Mouse (Mus musculus): Measurements from ENCODE around the gene Dusp22. TPM values are rescaled to one million over a fixed set of nuclear protein-coding genes. Genes with fewer than 3 reads are reported as not detected.

Gene Dusp22
- polyA plus RNA-seq, 1 experiment from 2014 or later: 19.0 TPM

DNA sequence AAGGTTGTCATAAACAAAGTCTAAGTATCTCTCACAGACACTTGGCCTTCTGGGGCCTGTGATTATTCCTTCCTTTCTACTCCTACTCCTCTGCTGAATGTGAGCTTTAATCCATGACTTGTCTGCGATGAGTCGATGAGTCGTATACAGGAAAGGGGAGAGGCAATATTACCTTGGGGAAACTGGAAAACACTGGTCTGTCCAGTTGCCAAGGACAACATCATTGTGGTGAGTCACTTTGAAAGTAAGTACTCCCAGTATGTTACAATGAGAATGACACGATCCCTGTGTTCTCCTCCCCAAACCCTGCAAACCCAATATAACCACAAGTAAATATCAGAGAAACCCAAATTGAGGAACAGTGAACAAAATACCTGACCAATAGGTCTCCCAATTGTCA lies 17.7 kb upstream of the Dusp22 start:
- H3K4me2 ChIP-seq (replicated peaks; ENCODE audit: low read depth, low read length): no peak overlapping the region
- H3K9ac ChIP-seq (ENCODE audit: low read depth, low read length): no peak overlapping the region
- no peak for ATAC-seq (ENCODE audit: low FRiP score)
- H3K4me3 ChIP-seq (ENCODE audit: low read depth, low read length): no peak overlapping the region
- no peak overlapping the region for H3K27ac ChIP-seq (ENCODE audit: low read depth, low read length)
- no peaks in the 10 kb centered on the region for H3K27me3 ChIP-seq (ENCODE audit: control insufficient read depth, insufficient read depth, low read length)
- 84% methylated on average over 4 of the region's 4 CpGs for WGBS
- no peak for DNase-seq (ENCODE audit: low spot score)
- H3K9me3 ChIP-seq (ENCODE audit: control insufficient read depth, low read length): no peaks in the 10 kb centered on the region
- no peaks in the 10 kb centered on the region for H3K36me3 ChIP-seq (ENCODE audit: control insufficient read depth, insufficient read depth, low read length)
- H3K4me1 ChIP-seq (replicated peaks; ENCODE audit: control insufficient read depth, insufficient read depth, low read length): no peaks in the 10 kb centered on the region

DNA sequence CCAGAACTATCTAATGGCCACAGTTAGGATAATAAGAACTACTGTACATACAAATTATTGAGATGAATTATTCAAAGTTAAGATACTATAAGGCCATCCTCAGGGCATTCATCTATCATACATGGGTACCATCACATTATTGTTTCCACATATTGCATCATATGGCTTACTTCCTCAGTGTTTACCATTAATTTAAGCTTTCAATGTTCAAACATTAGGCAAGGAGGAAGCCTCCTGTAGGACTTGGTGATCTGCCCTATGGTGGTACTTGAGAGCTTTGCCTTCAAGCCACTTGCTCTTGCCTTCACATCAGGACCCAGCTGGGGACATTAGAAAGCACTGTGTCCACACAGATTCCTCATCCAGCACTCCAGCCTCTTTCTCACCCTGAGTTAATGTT lies 11.3 kb upstream of the Dusp22 start:
- H3K27ac ChIP-seq (ENCODE audit: low read depth, low read length): no peak overlapping the region
- H3K27me3 ChIP-seq (ENCODE audit: control insufficient read depth, insufficient read depth, low read length): no peaks in the 10 kb centered on the region
- no peaks in the 10 kb centered on the region for H3K36me3 ChIP-seq (ENCODE audit: control insufficient read depth, insufficient read depth, low read length)
- no peak for DNase-seq (ENCODE audit: low spot score)
- no peak overlapping the region for H3K4me3 ChIP-seq (ENCODE audit: low read depth, low read length)
- H3K9ac ChIP-seq (ENCODE audit: low read depth, low read length): no peak overlapping the region
- no peaks in the 10 kb centered on the region for H3K4me1 ChIP-seq (replicated peaks; ENCODE audit: control insufficient read depth, insufficient read depth, low read length)
- no peak for ATAC-seq (ENCODE audit: low FRiP score)
- no peak overlapping the region for H3K4me2 ChIP-seq (replicated peaks; ENCODE audit: low read depth, low read length)
- H3K9me3 ChIP-seq (ENCODE audit: control insufficient read depth, low read length): no peaks in the 10 kb centered on the region

DNA sequence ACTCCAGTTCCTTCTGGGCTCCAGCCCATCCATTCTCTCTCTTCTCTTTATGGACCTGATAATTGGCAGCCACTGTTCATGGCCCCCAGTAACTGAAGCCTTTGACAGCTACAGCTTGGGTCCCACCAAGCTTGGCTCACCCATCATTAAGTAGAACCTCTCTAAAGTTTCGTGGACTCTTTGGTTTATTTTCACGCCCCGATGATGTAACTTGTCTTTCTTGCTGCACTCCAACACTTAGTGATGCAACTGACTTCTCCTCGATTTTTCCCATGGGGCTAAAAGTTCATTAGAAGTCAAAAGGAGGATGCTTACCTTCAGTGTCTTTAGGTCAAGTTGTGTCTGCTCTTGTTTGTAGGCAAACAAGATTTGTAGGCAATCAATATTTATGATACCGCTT lies 10.6 kb upstream of the Dusp22 start:
- no peak for DNase-seq (ENCODE audit: low spot score)
- no peak for ATAC-seq (ENCODE audit: low FRiP score)
- Histone ChIP-seq H3K27ac (ENCODE audit: low read depth, low read length) (no peak overlapping the region), H3K4me2 (replicated peaks; ENCODE audit: low read depth, low read length) (no peak overlapping the region), H3K27me3 (ENCODE audit: control insufficient read depth, insufficient read depth, low read length) (no peaks in the 10 kb centered on the region), H3K9me3 (ENCODE audit: control insufficient read depth, low read length) (no peaks in the 10 kb centered on the region), H3K4me1 (replicated peaks; ENCODE audit: control insufficient read depth, insufficient read depth, low read length) (no peaks in the 10 kb centered on the region), H3K4me3 (ENCODE audit: low read depth, low read length) (no peak overlapping the region), H3K9ac (ENCODE audit: low read depth, low read length) (no peak overlapping the region), H3K36me3 (ENCODE audit: control insufficient read depth, insufficient read depth, low read length) (no peaks in the 10 kb centered on the region)
- WGBS: 92% methylated on average over 5 of the region's 5 CpGs

DNA sequence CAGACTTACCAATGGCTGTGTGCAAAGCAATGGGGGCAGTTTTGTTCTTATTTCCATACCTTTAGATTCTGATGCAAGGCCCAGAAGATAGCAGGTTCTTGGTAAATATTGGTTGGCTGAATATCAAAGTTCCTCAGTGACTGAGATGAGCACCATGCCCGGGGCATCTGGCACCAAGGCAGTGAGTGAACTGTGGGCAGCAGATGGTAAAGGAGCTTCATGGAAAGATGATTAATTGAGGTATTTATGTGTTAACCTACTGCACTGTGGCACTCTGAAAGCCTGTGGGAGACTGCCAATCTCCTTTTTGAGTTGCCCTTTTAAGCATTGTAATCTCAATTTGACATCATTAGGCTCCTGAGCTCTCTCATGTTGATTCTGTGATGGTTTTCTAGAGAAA lies 9.1 kb upstream of the Dusp22 start:
- H3K4me3 ChIP-seq (ENCODE audit: low read depth, low read length): no peak overlapping the region
- H3K9ac ChIP-seq (ENCODE audit: low read depth, low read length): no peak overlapping the region
- no peaks in the 10 kb centered on the region for H3K9me3 ChIP-seq (ENCODE audit: control insufficient read depth, low read length)
- H3K36me3 ChIP-seq (ENCODE audit: control insufficient read depth, insufficient read depth, low read length): no peaks in the 10 kb centered on the region
- no peaks in the 10 kb centered on the region for H3K4me1 ChIP-seq (replicated peaks; ENCODE audit: control insufficient read depth, insufficient read depth, low read length)
- no peak for DNase-seq (ENCODE audit: low spot score)
- ATAC-seq (ENCODE audit: low FRiP score): no peak
- H3K27ac ChIP-seq (ENCODE audit: low read depth, low read length): no peak overlapping the region
- H3K27me3 ChIP-seq (ENCODE audit: control insufficient read depth, insufficient read depth, low read length): no peaks in the 10 kb centered on the region
- no peak overlapping the region for H3K4me2 ChIP-seq (replicated peaks; ENCODE audit: low read depth, low read length)
- 82% methylated on average over 1 of the region's 1 CpGs for WGBS

DNA sequence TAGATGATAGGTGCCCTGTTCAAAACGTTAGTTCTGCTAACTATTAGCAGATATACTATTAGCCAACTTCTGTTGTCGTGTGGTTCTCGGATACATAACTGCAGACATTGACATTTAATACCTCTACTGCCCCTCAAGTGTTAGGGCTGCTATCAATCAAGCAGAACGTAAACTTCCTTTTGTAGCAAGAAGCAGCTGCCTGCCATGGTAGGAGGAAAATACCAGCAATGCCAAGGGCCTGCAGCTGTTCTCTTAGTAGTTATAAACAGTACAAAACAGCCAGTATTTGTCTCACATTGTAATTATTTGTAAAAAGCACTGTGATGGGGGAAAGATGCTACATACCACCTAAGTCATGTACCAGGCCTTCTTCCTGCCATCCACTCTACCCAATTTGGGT lies 6.7 kb upstream of the Dusp22 start:
- no peak overlapping the region for H3K4me3 ChIP-seq (ENCODE audit: low read depth, low read length)
- no peak overlapping the region for H3K9ac ChIP-seq (ENCODE audit: low read depth, low read length)
- WGBS: 72% methylated on average over 4 of the region's 4 CpGs
- H3K27me3 ChIP-seq (ENCODE audit: control insufficient read depth, insufficient read depth, low read length): no peaks in the 10 kb centered on the region
- no peak overlapping the region for H3K4me2 ChIP-seq (replicated peaks; ENCODE audit: low read depth, low read length)
- DNase-seq (ENCODE audit: low spot score) (no peak), ATAC-seq (ENCODE audit: low FRiP score) (no peak)
- H3K4me1 ChIP-seq (replicated peaks; ENCODE audit: control insufficient read depth, insufficient read depth, low read length): no peaks in the 10 kb centered on the region
- no peaks in the 10 kb centered on the region for H3K9me3 ChIP-seq (ENCODE audit: control insufficient read depth, low read length)
- H3K27ac ChIP-seq (ENCODE audit: low read depth, low read length): no peak overlapping the region
- H3K36me3 ChIP-seq (ENCODE audit: control insufficient read depth, insufficient read depth, low read length): no peaks in the 10 kb centered on the region

DNA sequence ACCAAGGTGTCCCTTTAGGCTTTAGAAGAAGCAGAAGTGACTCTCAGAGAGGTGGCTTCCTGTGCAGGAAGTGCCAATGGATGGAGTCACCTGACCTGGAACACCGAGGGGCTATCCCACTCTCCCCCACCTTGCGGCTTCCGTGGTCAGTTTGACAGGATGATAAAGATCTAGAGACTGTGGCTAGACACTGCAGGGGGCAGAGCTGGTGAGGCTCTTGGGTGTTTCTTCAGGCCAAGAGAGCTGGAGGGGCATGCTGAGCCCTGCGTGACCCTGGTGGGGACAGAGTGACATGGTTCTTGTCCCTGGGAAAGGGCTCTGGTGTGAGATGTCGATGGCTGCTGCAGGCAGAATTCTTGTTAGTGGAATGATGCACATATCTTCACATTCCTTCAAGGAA lies 5.3 kb upstream of the Dusp22 start:
- Histone ChIP-seq H3K27me3 (ENCODE audit: control insufficient read depth, insufficient read depth, low read length) (no peaks in the 10 kb centered on the region), H3K9me3 (ENCODE audit: control insufficient read depth, low read length) (no peaks in the 10 kb centered on the region), H3K4me3 (ENCODE audit: low read depth, low read length) (no peak overlapping the region), H3K4me2 (replicated peaks; ENCODE audit: low read depth, low read length) (no peak overlapping the region), H3K4me1 (replicated peaks; ENCODE audit: control insufficient read depth, insufficient read depth, low read length) (no peaks in the 10 kb centered on the region), H3K27ac (ENCODE audit: low read depth, low read length) (no peak overlapping the region), H3K9ac (ENCODE audit: low read depth, low read length) (no peak overlapping the region), H3K36me3 (ENCODE audit: control insufficient read depth, insufficient read depth, low read length) (no peaks in the 10 kb centered on the region)
- DNase-seq (ENCODE audit: low spot score) (no peak), ATAC-seq (ENCODE audit: low FRiP score) (no peak)
- 84% methylated on average over 5 of the region's 5 CpGs for WGBS

DNA sequence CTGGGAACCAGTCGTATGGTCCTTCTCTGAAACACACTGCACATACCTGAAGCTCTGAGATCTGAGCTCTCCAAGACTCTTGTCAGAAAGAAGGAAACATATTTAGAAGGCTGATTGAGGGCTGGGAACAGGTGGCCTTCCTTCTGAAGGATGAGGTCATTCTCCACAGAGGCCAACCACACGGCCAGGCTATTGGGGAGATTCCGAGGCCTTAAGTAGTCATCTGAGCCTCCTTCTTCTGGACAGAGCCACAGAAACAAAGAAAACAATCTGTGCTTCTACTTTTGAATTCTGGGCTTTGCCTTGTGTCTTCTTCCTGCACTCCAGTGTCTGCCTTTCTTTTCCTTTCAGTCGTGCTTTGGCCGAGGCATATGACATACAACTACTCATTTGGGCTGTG lies 2.9 kb upstream of the Dusp22 start:
- ATAC-seq (ENCODE audit: low FRiP score): no peak
- Histone ChIP-seq H3K27me3 (ENCODE audit: control insufficient read depth, insufficient read depth, low read length) (no peaks in the 10 kb centered on the region), H3K4me1 (replicated peaks; ENCODE audit: control insufficient read depth, insufficient read depth, low read length) (no peaks in the 10 kb centered on the region), H3K9ac (ENCODE audit: low read depth, low read length) (no peak overlapping the region), H3K4me2 (replicated peaks; ENCODE audit: low read depth, low read length) (no peak overlapping the region), H3K27ac (ENCODE audit: low read depth, low read length) (no peak overlapping the region), H3K4me3 (ENCODE audit: low read depth, low read length) (no peak overlapping the region), H3K36me3 (ENCODE audit: control insufficient read depth, insufficient read depth, low read length) (no peaks in the 10 kb centered on the region), H3K9me3 (ENCODE audit: control insufficient read depth, low read length) (no peaks in the 10 kb centered on the region)
- DNase-seq (ENCODE audit: low spot score): no peak
- WGBS: 73% methylated on average over 5 of the region's 5 CpGs

DNA sequence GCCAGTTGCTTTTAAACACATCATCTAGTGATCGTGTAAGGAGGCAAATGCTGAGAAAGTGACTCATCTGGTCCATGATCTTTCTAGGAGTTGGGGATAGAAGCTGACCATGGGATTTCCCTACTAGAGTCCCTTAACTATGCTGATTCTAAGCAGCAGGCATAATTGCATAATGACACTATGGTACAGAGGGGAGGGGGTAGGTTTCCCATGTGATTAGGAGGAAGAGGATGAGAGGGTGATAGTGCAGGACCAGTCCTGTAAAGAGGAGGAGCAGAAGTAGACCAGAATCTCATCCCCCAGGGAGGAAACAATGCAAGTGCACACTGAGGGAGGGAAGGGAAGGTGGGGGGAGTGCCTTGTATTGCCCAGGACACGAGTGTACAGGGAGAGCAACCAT lies 2.0 kb upstream of the Dusp22 start:
- Histone ChIP-seq H3K36me3 (ENCODE audit: control insufficient read depth, insufficient read depth, low read length) (no peaks in the 10 kb centered on the region), H3K4me2 (replicated peaks; ENCODE audit: low read depth, low read length) (no peak overlapping the region), H3K27me3 (ENCODE audit: control insufficient read depth, insufficient read depth, low read length) (no peaks in the 10 kb centered on the region), H3K9ac (ENCODE audit: low read depth, low read length) (no peak overlapping the region), H3K4me3 (ENCODE audit: low read depth, low read length) (no peak overlapping the region), H3K27ac (ENCODE audit: low read depth, low read length) (no peak overlapping the region), H3K9me3 (ENCODE audit: control insufficient read depth, low read length) (no peaks in the 10 kb centered on the region), H3K4me1 (replicated peaks; ENCODE audit: control insufficient read depth, insufficient read depth, low read length) (no peaks in the 10 kb centered on the region)
- WGBS: 80% methylated on average over 2 of the region's 2 CpGs
- no peak for ATAC-seq (ENCODE audit: low FRiP score)
- no peak for DNase-seq (ENCODE audit: low spot score)

DNA sequence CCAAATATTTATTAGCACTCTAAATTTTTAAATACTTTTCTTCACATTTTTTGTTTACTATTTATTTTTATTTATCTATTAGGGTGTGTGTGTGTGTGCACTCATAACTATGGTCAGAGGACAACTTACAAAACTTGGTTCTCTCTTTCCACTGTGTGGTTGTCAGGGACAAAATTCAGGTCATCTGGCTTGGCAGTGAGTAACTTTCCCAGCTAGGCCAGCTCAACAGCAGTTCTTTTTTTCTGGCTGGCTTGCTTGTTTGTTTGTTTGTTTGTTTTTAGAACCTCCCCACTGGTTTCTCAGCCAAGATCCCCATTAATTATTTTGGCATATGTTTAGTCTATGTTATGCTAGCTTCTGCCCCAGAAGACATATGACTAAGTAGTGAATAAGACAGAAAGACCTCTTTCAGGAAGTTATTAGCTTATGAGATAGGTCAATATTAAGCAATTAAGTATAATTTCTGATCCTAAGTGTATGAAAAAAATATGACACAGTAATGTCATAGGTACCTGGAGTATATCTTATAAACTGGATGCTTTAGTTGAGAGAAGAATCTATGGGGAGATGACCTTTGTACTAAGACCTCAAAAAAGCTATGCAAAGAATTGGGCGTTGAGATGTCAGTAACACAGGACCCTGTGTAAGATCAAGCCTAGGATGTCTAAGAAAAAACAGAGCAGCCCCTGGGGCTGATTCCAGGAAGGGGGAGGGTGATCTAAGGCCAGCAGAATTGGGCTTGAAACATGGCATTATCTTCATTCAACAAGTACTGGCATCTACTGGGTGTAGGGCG lies 1.4 kb upstream of the Dusp22 start:
- Histone ChIP-seq H3K4me1 (replicated peaks; ENCODE audit: control insufficient read depth, insufficient read depth, low read length) (no peaks in the 10 kb centered on the region), H3K9ac (ENCODE audit: low read depth, low read length) (no peak overlapping the region), H3K4me3 (ENCODE audit: low read depth, low read length) (no peak overlapping the region), H3K9me3 (ENCODE audit: control insufficient read depth, low read length) (no peaks in the 10 kb centered on the region), H3K27ac (ENCODE audit: low read depth, low read length) (no peak overlapping the region), H3K36me3 (ENCODE audit: control insufficient read depth, insufficient read depth, low read length) (no peaks in the 10 kb centered on the region), H3K4me2 (replicated peaks; ENCODE audit: low read depth, low read length) (no peak overlapping the region), H3K27me3 (ENCODE audit: control insufficient read depth, insufficient read depth, low read length) (no peaks in the 10 kb centered on the region)
- ATAC-seq (ENCODE audit: low FRiP score) (no peak), DNase-seq (ENCODE audit: low spot score) (no peak)
- WGBS: 90% methylated on average over 2 of the region's 2 CpGs
